Mouse (Mus musculus): ENCODE measurements at regions not wholly inside any gene's neighbourhood (a gene's known extent, or its start where the extent isn't known, plus 50 kb on each side); places are given as distances from the start of the nearest gene placed in this dataset.

GRCm38 (mm10) chr12:106128944-106129724 lies 119.1 kb downstream of the Vrk1 start:
- DNase-seq (ENCODE audit: low spot score in 2 of 2), result no peak

- DNase-seq (ENCODE audit: low spot score in 2 of 2), result no peak
Measured at GRCm38 (mm10) chr12:106130071-106130676, 120.1 kb downstream of the Vrk1 start.

- no peak for DNase-seq (ENCODE audit: low spot score in 2 of 2)
Measured at GRCm38 (mm10) chr12:106132715-106133114, 122.7 kb downstream of the Vrk1 start.

GRCm38 (mm10) chr12:106138466-106138865 lies 128.4 kb downstream of the Vrk1 start:
- no peak for DNase-seq (ENCODE audit: low spot score in 2 of 2)

- no peak for DNase-seq (ENCODE audit: low spot score in 2 of 2)
Measured at GRCm38 (mm10) chr12:106139491-106139890, 129.5 kb downstream of the Vrk1 start.

- DNase-seq (ENCODE audit: low spot score in 2 of 2), result no peak
Measured at GRCm38 (mm10) chr12:106139927-106140326, 129.9 kb downstream of the Vrk1 start.

- DNase-seq (ENCODE audit: low spot score in 2 of 2), result no peak
Measured at GRCm38 (mm10) chr12:106140671-106141070, 130.6 kb downstream of the Vrk1 start.

- DNase-seq (ENCODE audit: low spot score in 2 of 2), result no peak
Measured at GRCm38 (mm10) chr12:106143548-106143947, 133.5 kb downstream of the Vrk1 start.

GRCm38 (mm10) chr12:106156837-106157236 lies 146.8 kb downstream of the Vrk1 start:
- peak in 1 of 2 experiments; percentile 56 for DNase-seq (ENCODE audit: low spot score in 2 of 2)

- DNase-seq (ENCODE audit: low spot score in 2 of 2), result no peak
Measured at GRCm38 (mm10) chr12:106157827-106158226, 147.8 kb downstream of the Vrk1 start.

GRCm38 (mm10) chr12:106158620-106159019 lies 148.6 kb downstream of the Vrk1 start:
- no peak for DNase-seq (ENCODE audit: low spot score in 2 of 2)

- no peak for DNase-seq (ENCODE audit: low spot score in 2 of 2)
Measured at GRCm38 (mm10) chr12:106171301-106171700, 161.3 kb downstream of the Vrk1 start.

GRCm38 (mm10) chr12:106173211-106173610 lies 163.2 kb downstream of the Vrk1 start:
- DNase-seq (ENCODE audit: low spot score in 2 of 2), result no peak

GRCm38 (mm10) chr12:106174070-106174980 lies 164.3 kb downstream of the Vrk1 start:
- peak in 1 of 2 experiments; percentile 28 for DNase-seq (ENCODE audit: low spot score in 2 of 2)

GRCm38 (mm10) chr12:106174981-106175700 lies 165.1 kb downstream of the Vrk1 start:
- DNase-seq (ENCODE audit: low spot score in 2 of 2), result no peak

- no peak for DNase-seq (ENCODE audit: low spot score in 2 of 2)
Measured at GRCm38 (mm10) chr12:106177302-106177701, 167.3 kb downstream of the Vrk1 start.

- no peak for DNase-seq (ENCODE audit: low spot score in 2 of 2)
Measured at GRCm38 (mm10) chr12:106177861-106178260, 167.8 kb downstream of the Vrk1 start.

- no peak for DNase-seq (ENCODE audit: low spot score in 2 of 2)
Measured at GRCm38 (mm10) chr12:106178688-106179205, 168.7 kb downstream of the Vrk1 start.

- DNase-seq (ENCODE audit: low spot score in 2 of 2), result no peak
Measured at GRCm38 (mm10) chr12:106182923-106183322, 172.9 kb downstream of the Vrk1 start.

- no peak for DNase-seq (ENCODE audit: low spot score in 2 of 2)
Measured at GRCm38 (mm10) chr12:106183973-106184372, 173.9 kb downstream of the Vrk1 start.

GRCm38 (mm10) chr12:106185398-106186077 lies 175.5 kb downstream of the Vrk1 start:
- peak; percentile 39 to 60 for DNase-seq (ENCODE audit: low spot score in 2 of 2)
